16 mouse cellular contexts compared by ENCODE assay signal in genomic region chr3:82185626-82186025, GRCm38 (mm10). TPM values are rescaled to one million over a fixed set of nuclear protein-coding genes. Genes with fewer than 3 reads are reported as not detected.
DNase-seq lines count a peak whose midpoint lies in the region.
"Had no signal": no experiment of that assay in that cellular context is flagged by ENCODE, and none has a peak within 500 bp of the region (broad histone marks: within the 10 kb centered on the region; RNA-seq: fewer than 3 reads in every experiment).

No protein-coding gene starts in this region.

- H3K27me3 ChIP-seq in hindbrain, embryonic 10.5 days (ENCODE audit: insufficient read depth, poor library complexity, severe bottlenecking) = no peaks in the 10 kb centered on the region
- H3K27me3 ChIP-seq: embryonic facial prominence, embryonic 13.5 days; forebrain, embryonic 13.5 days; heart, embryonic 13.5 days; limb, embryonic 13.5 days had no signal

- no peaks in the 10 kb centered on the region for H3K4me1 ChIP-seq in hindbrain, embryonic 10.5 days (replicated peaks)
- H3K4me1 ChIP-seq: embryonic facial prominence, embryonic 13.5 days; forebrain, embryonic 13.5 days; heart, embryonic 13.5 days; limb, embryonic 13.5 days had no signal

- WGBS in hindbrain, embryonic 10.5 days = 89% methylated on average over 9 of the region's 9 CpGs

- no peaks in the 10 kb centered on the region for H3K9me3 ChIP-seq in hindbrain, embryonic 10.5 days
- H3K9me3 ChIP-seq: embryonic facial prominence, embryonic 13.5 days; forebrain, embryonic 13.5 days; limb, embryonic 13.5 days had no signal

- H3K36me3 ChIP-seq in hindbrain, embryonic 10.5 days = no peaks in the 10 kb centered on the region
- H3K36me3 ChIP-seq: embryonic facial prominence, embryonic 13.5 days; heart, embryonic 13.5 days; limb, embryonic 13.5 days had no signal

- peak; percentile 51 to 59 for DNase-seq in cerebellum, postnatal 10 days
- DNase-seq in cerebellum, adult 18-20 months = no peak
- DNase-seq in layer of hippocampus, adult 18-20 months (ENCODE audit: low spot score in 2 of 2) = peak; percentile 13 to 36
- no peak for DNase-seq in layer of hippocampus, postnatal 25 days (ENCODE audit: extremely low spot score in 1 of 2, low spot score in 1 of 2)
- peak; percentile 2 for DNase-seq in layer of hippocampus, adult 9-10 months (ENCODE audit: low spot score)
- peak; percentile 24 to 64 for DNase-seq in right cerebral cortex, postnatal 10 days (ENCODE audit: low spot score in 2 of 2)
- no peak for DNase-seq in hindbrain, embryonic 10.5 days (ENCODE audit: low spot score)
- no peak for DNase-seq in spleen, postnatal 14 days (ENCODE audit: low spot score in 2 of 2)
- DNase-seq: cerebellum, adult 9-11 months; kidney, postnatal 14 days; lung, embryonic 14.5 days; retina, postnatal 1 day had no signal

- H3K27ac ChIP-seq in hindbrain, embryonic 10.5 days = no peak overlapping the region
- H3K27ac ChIP-seq: embryonic facial prominence, embryonic 13.5 days; forebrain, embryonic 13.5 days; heart, embryonic 13.5 days; limb, embryonic 13.5 days had no signal

- no peak overlapping the region for H3K4me3 ChIP-seq in hindbrain, embryonic 10.5 days
- H3K4me3 ChIP-seq: embryonic facial prominence, embryonic 13.5 days; forebrain, embryonic 13.5 days; heart, embryonic 13.5 days; limb, embryonic 13.5 days had no signal

RNA-seq across cellular contexts. Expression of gene Gucy1a1, which starts 40.0 kb away (rescaled TPM):
- total RNA-seq in layer of hippocampus, adult 18-20 months (2021) = 10 to 100 TPM; 18.5 to 19.7 TPM
- 10 to 100 TPM; 17.1 to 17.3 TPM for total RNA-seq in layer of hippocampus, postnatal 25 days (2021)
- polyA plus RNA-seq in hindbrain, embryonic 10.5 days (2016; fragmentation: Nextera tagmentation; extraction: Ambion mirVana) = 2.2 and 3.2 TPM in 2 replicates

Comparison
In these comparisons a context has a peak if more than half of its experiments do, and no peak if none do; other contexts are left out.
1. DNase-seq: peak in cerebellum, postnatal 10 days (2 of 2), layer of hippocampus, adult 18-20 months (2 of 2), layer of hippocampus, adult 9-10 months (single experiment) and right cerebral cortex, postnatal 10 days (2 of 2); none in cerebellum, adult 18-20 months (0 of 2), layer of hippocampus, postnatal 25 days (0 of 2), hindbrain, embryonic 10.5 days (single experiment) and spleen, postnatal 14 days (0 of 2).